Mouse (Mus musculus) adipose tissue, adult 10 weeks (tissue): ENCODE measurements around the gene Pramef8. TPM values are rescaled to one million over a fixed set of nuclear protein-coding genes. Genes with fewer than 3 reads are reported as not detected.

Experiments used
- polyA plus RNA-seq: library from polyadenylated mRNA; stranded (reverse); fragments of 350-450 nt; fragmentation: Illumina TruSeq; extraction: RNeasy Lipid Tissue Mini Kit (QIAGEN cat#74804); gene quantifications from one replicate; pipeline ENCODE4 v1.2.3, GENCODE M21; 2014; ENCODE audit warnings: low read depth, low replicate concordance

Gene Pramef8
- 12.3 TPM for polyA plus RNA-seq

DNA sequence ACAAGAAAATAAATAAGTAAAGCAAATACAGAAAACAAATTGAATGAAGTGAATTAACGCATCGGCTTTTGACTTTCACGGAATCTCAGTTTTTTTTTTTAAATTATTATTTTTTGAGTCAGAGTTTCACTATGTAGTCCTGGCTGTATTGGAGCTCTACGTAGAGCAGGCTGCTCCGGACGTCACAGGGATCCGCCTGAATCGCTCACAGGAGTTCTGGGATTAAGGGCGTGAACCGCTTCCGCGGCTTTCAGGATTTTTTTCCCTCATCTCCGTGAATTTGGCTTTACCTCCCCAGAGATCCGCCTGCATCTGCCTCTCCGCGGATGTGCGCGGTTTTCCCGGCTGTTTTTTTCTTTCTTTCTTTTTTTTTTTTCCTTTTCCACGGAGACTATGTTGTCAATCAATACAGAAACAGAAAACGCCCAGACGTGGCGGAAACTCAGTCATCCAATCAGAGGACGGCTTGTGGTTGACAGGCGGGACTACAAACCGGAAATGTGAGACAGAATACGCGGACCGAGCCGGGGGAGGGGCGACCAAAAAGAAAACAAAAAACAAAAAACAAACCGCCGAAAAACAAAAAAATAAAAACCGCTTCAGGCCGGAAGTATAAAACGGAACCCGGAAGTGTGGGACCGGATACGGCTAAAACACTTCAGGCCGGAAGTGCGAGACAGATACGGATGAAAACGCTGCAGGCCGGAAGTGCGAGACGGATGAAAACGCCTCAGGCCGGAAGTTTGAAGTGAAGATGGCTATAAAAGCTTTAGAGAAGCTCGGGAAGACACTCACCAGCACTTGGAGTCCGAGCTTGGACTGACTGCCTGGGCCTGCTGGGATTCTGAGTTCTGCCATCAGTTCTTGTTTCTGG lies at the start of gene Pramef8:
TSS of gene Pramef8 (plus strand) at position 208 of the 874 bp plus-strand sequence.

GRCm38 (mm10) chr4:143394181-143394580 lies 18.0 kb upstream of the Pramef8 start, which contains the start of gene Pramel1:
Pramel1 (plus strand) TSS chr4:143394428.

DNA sequence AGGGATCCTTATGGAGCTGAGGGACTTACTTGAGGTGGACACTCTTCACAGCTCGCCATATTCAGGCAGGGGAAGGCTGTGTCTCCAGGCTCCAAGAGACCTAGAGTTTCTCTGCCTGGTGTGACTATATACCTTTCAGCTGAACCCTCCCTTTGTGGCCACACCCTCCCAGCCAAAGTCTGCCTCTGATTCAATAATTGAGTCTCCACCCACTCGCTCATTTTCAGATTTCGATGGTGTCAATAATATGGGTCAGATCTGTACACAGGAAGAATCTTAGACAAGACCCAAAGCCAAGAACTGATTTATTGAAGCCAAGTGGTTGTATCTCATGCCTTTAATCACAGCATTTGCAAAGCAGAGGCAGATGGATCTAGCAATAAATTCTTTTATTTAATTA lies 38.0 kb downstream of the Pramef8 start, which contains the start of gene Oog4:
TSS of gene Oog4 (minus strand) at position 101 of the 400 bp plus-strand sequence.

Other genes starting within 250 kb of the Pramef8 start
- 21.7 TPM for gene Prdm2, start 199.4 kb upstream of the Pramef8 start, polyA plus RNA-seq
- 52.5 TPM for gene Pdpn, start 112.9 kb upstream of the Pramef8 start, polyA plus RNA-seq
- gene Lrrc38, start 62.7 kb upstream of the Pramef8 start, polyA plus RNA-seq: not detected
- 0.10 TPM for gene Pramel1, start 18.0 kb upstream of the Pramef8 start, polyA plus RNA-seq
- gene Oog4, start 37.9 kb downstream of the Pramef8 start, polyA plus RNA-seq: not detected
- not detected for gene Gm13043, start 98.9 kb downstream of the Pramef8 start, polyA plus RNA-seq
- not detected for gene Gm13040, start 123.5 kb downstream of the Pramef8 start, polyA plus RNA-seq
- gene BC080695, start 139.3 kb downstream of the Pramef8 start, polyA plus RNA-seq: not detected
- not detected for gene Gm13057, start 139.3 kb downstream of the Pramef8 start, polyA plus RNA-seq
- gene Gm13083, start 202.6 kb downstream of the Pramef8 start, polyA plus RNA-seq: not detected
- not detected for gene Gm13088, start 244.8 kb downstream of the Pramef8 start, polyA plus RNA-seq